Mouse (Mus musculus): Measurements from ENCODE around the gene Bgn. TPM values are rescaled to one million over a fixed set of nuclear protein-coding genes. Genes with fewer than 3 reads are reported as not detected.

Bgn gene
- total RNA-seq, 2 experiments from 2014 or later, result 15.5 to 17.6 TPM

GRCm38 (mm10) chrX:73474340-73475165, 8.8 kb upstream of the Bgn start:
- H3K27ac ChIP-seq, result no peak overlapping the region
- no peak for DNase-seq (ENCODE audit: extremely low spot score in 1 of 2, low spot score in 2 of 2)
- TF ChIP-seq CTCF (IDR thresholded peaks at IDR 0.05), result no peak
- H3K4me3 ChIP-seq, result no peak overlapping the region
- intact Hi-C loops (cut with DNase I), result no loop called here

GRCm38 (mm10) chrX:73475658-73476256, 7.6 kb upstream of the Bgn start:
- Histone ChIP-seq H3K27ac (no peak overlapping the region), H3K4me3 (no peak overlapping the region)
- TF ChIP-seq CTCF (IDR thresholded peaks at IDR 0.05), result no peak
- DNase-seq (ENCODE audit: extremely low spot score in 1 of 2, low spot score in 2 of 2), result no peak
- intact Hi-C loops (cut with DNase I), result no loop called here

GRCm38 (mm10) chrX:73476621-73477020, 6.8 kb upstream of the Bgn start:
- intact Hi-C loops (cut with DNase I), result no loop called here
- Histone ChIP-seq H3K27ac (no peak overlapping the region), H3K4me3 (no peak overlapping the region)
- no peak for TF ChIP-seq CTCF (IDR thresholded peaks at IDR 0.05)
- DNase-seq (ENCODE audit: extremely low spot score in 1 of 2, low spot score in 2 of 2), result no peak

- no peak for TF ChIP-seq CTCF (IDR thresholded peaks at IDR 0.05)
- Histone ChIP-seq H3K27ac (no peak overlapping the region), H3K4me3 (no peak overlapping the region)
- intact Hi-C loops (cut with DNase I), result no loop called here
- no peak for DNase-seq (ENCODE audit: extremely low spot score in 1 of 2, low spot score in 2 of 2)
Observed at GRCm38 (mm10) chrX:73477500-73477899, 5.9 kb upstream of the Bgn start.

GRCm38 (mm10) chrX:73479656-73480055, 3.7 kb upstream of the Bgn start:
- TF ChIP-seq CTCF (IDR thresholded peaks at IDR 0.05), result no peak
- H3K27ac ChIP-seq, result no peak overlapping the region
- intact Hi-C loops (cut with DNase I), result no loop called here
- DNase-seq (ENCODE audit: extremely low spot score in 1 of 2, low spot score in 2 of 2), result no peak
- no peak overlapping the region for H3K4me3 ChIP-seq

- TF ChIP-seq CTCF (IDR thresholded peaks at IDR 0.05), result no peak
- intact Hi-C loops (cut with DNase I), result no loop called here
- Histone ChIP-seq H3K4me3 (no peak overlapping the region), H3K27ac (no peak overlapping the region)
- no peak for DNase-seq (ENCODE audit: extremely low spot score in 1 of 2, low spot score in 2 of 2)
Observed at GRCm38 (mm10) chrX:73480334-73480733, 3.1 kb upstream of the Bgn start.

GRCm38 (mm10) chrX:73482643-73483483, 539 bp upstream of the Bgn start:
- no peak for TF ChIP-seq CTCF (IDR thresholded peaks at IDR 0.05)
- no peak overlapping the region for H3K4me3 ChIP-seq
- no peak overlapping the region for H3K27ac ChIP-seq
- no peak for DNase-seq (ENCODE audit: extremely low spot score in 1 of 2, low spot score in 2 of 2)
- intact Hi-C loops (cut with DNase I), result no loop called here

GRCm38 (mm10) chrX:73484076-73484475, 674 bp downstream of the Bgn start:
- intact Hi-C loops (cut with DNase I), result no loop called here
- no peak for TF ChIP-seq CTCF (IDR thresholded peaks at IDR 0.05)
- DNase-seq (ENCODE audit: extremely low spot score in 1 of 2, low spot score in 2 of 2), result no peak
- Histone ChIP-seq H3K4me3 (no peak overlapping the region), H3K27ac (no peak overlapping the region)

- intact Hi-C loops (cut with DNase I), result no loop called here
- Histone ChIP-seq H3K27ac (no peak overlapping the region), H3K4me3 (no peak overlapping the region)
- no peak for TF ChIP-seq CTCF (IDR thresholded peaks at IDR 0.05)
- no peak for DNase-seq (ENCODE audit: extremely low spot score in 1 of 2, low spot score in 2 of 2)
Observed at GRCm38 (mm10) chrX:73484870-73485269, 1.5 kb downstream of the Bgn start.

- Histone ChIP-seq H3K4me3 (no peak overlapping the region), H3K27ac (no peak overlapping the region)
- no peak for TF ChIP-seq CTCF (IDR thresholded peaks at IDR 0.05)
- DNase-seq (ENCODE audit: extremely low spot score in 1 of 2, low spot score in 2 of 2), result no peak
- intact Hi-C loops (cut with DNase I), result no loop called here
Observed at GRCm38 (mm10) chrX:73486920-73487319, 3.5 kb downstream of the Bgn start.

- no peak for DNase-seq (ENCODE audit: extremely low spot score in 1 of 2, low spot score in 2 of 2)
- H3K4me3 ChIP-seq, result no peak overlapping the region
- no peak overlapping the region for H3K27ac ChIP-seq
- TF ChIP-seq CTCF (IDR thresholded peaks at IDR 0.05), result no peak
- intact Hi-C loops (cut with DNase I), result loop anchor here (5.0 kb wide), 2 partner anchors 178 to 438 kb away; no protein-coding TSS in a partner anchor
Observed at GRCm38 (mm10) chrX:73490186-73490585, 6.8 kb downstream of the Bgn start.

- TF ChIP-seq CTCF (IDR thresholded peaks at IDR 0.05), result no peak; the same call in 1 of the 2 replicates
- DNase-seq (ENCODE audit: extremely low spot score in 1 of 2, low spot score in 2 of 2), result no peak
- Histone ChIP-seq H3K4me3 (no peak overlapping the region), H3K27ac (no peak overlapping the region)
- intact Hi-C loops (cut with DNase I), result loop anchor here (5.0 kb wide), 2 partner anchors 179 to 439 kb away; no protein-coding TSS in a partner anchor
Observed at GRCm38 (mm10) chrX:73490804-73491203, 7.4 kb downstream of the Bgn start.
